ENCODE assay signal across 14 mouse cellular contexts in the genomic region with DNA sequence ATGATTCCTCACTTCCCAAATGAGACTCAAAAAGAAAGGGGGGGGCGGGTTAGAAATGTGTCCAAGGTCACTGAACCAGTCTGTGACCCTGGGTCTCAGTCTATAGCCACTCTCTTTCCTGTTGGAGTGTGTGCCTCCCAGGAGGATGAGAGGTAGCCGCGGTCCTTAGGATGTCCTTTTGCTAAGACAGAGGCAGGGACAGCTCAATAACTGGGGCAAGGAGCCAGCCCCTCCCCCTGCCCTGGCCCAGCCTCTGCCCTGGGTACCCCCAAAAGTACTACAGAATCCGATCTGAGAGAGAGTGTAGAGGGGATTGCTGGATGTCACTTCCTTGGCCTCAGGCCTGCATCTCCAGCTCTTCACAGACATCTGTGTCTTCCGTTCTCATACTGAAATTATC. TPM values are rescaled to one million over a fixed set of nuclear protein-coding genes. Genes with fewer than 3 reads are reported as not detected.
A peak's percentile ranks its signal among the peaks of the same experiment; 100 is the strongest.
DNase-seq lines count a peak whose midpoint lies in the region; ATAC-seq and TF ChIP-seq lines count a peak whose summit lies in the region.
"Had no signal": no experiment of that assay in that cellular context is flagged by ENCODE, and none has a peak within 500 bp of the region (broad histone marks: within the 10 kb centered on the region; RNA-seq: fewer than 3 reads in every experiment).

No protein-coding gene starts in this region.

- H3K9me3 ChIP-seq in hindbrain, embryonic 13.5 days = no peaks in the 10 kb centered on the region
- H3K9me3 ChIP-seq in hindbrain, embryonic 14.5 days (ENCODE audit: control insufficient read depth, low read length) = no peaks in the 10 kb centered on the region
- no peaks in the 10 kb centered on the region for H3K9me3 ChIP-seq in midbrain, postnatal 0 days (ENCODE audit: low read length)
- no peaks in the 10 kb centered on the region for H3K9me3 ChIP-seq in midbrain, embryonic 14.5 days (ENCODE audit: control insufficient read depth, low read length)
- H3K9me3 ChIP-seq: embryonic facial prominence, embryonic 10.5 days; stomach, embryonic 15.5 days had no signal

- no peaks in the 10 kb centered on the region for H3K27me3 ChIP-seq in hindbrain, embryonic 13.5 days
- H3K27me3 ChIP-seq in hindbrain, embryonic 14.5 days (ENCODE audit: control insufficient read depth, insufficient read depth, low read length) = no peaks in the 10 kb centered on the region
- no peaks in the 10 kb centered on the region for H3K27me3 ChIP-seq in midbrain, postnatal 0 days (ENCODE audit: insufficient read depth, low read length)
- no peaks in the 10 kb centered on the region for H3K27me3 ChIP-seq in midbrain, embryonic 14.5 days (ENCODE audit: control insufficient read depth, insufficient read depth, low read length)
- H3K27me3 ChIP-seq: stomach, embryonic 15.5 days had no signal

- intact Hi-C loops in gastrocnemius, adult 2 months (cut with DNase I) = loop anchor here (5.0 kb wide), 2 partner anchors 173 to 273 kb away; no protein-coding TSS in a partner anchor

- H3K36me3 ChIP-seq in hindbrain, embryonic 13.5 days = peaks cover 46% of the 10 kb centered on the region
- peaks cover 38% of the 10 kb centered on the region for H3K36me3 ChIP-seq in hindbrain, embryonic 14.5 days (replicated peaks; ENCODE audit: control insufficient read depth, insufficient read depth)
- peaks cover 12% of the 10 kb centered on the region for H3K36me3 ChIP-seq in midbrain, postnatal 0 days (ENCODE audit: insufficient read depth, low read length)
- H3K36me3 ChIP-seq in midbrain, embryonic 14.5 days (ENCODE audit: control insufficient read depth, insufficient read depth, low read length) = peaks cover 30% of the 10 kb centered on the region

- H3K4me3 ChIP-seq in gastrocnemius, adult 2 months = no peak overlapping the region
- H3K4me3 ChIP-seq in hindbrain, embryonic 13.5 days = no peak overlapping the region
- H3K4me3 ChIP-seq in hindbrain, embryonic 14.5 days (replicated peaks; ENCODE audit: low read length) = no peak overlapping the region
- no peak overlapping the region for H3K4me3 ChIP-seq in midbrain, postnatal 0 days (ENCODE audit: low read depth, low read length)
- H3K4me3 ChIP-seq in midbrain, embryonic 14.5 days (replicated peaks; ENCODE audit: low read depth, low read length) = no peak overlapping the region
- H3K4me3 ChIP-seq: embryonic facial prominence, embryonic 10.5 days; stomach, embryonic 15.5 days had no signal

- no peak overlapping the region for H3K4me2 ChIP-seq in hindbrain, embryonic 13.5 days
- no peak overlapping the region for H3K4me2 ChIP-seq in hindbrain, embryonic 14.5 days (replicated peaks)
- no peak overlapping the region for H3K4me2 ChIP-seq in midbrain, postnatal 0 days (ENCODE audit: low read depth, low read length, poor library complexity, severe bottlenecking)
- no peak overlapping the region for H3K4me2 ChIP-seq in midbrain, embryonic 14.5 days (ENCODE audit: low read length)
- H3K4me2 ChIP-seq: stomach, embryonic 15.5 days had no signal

- no peak for ATAC-seq in hindbrain, embryonic 13.5 days (ENCODE audit: low FRiP score)
- no peak for ATAC-seq in hindbrain, embryonic 14.5 days (ENCODE audit: low FRiP score)
- ATAC-seq in midbrain, postnatal 0 days (ENCODE audit: low FRiP score) = no peak
- ATAC-seq in midbrain, embryonic 14.5 days (ENCODE audit: low FRiP score, low TSS enrichment) = no peak

- H3K9ac ChIP-seq in hindbrain, embryonic 13.5 days = peak overlapping the region; percentile 29
- H3K9ac ChIP-seq in hindbrain, embryonic 14.5 days = no peak overlapping the region
- H3K9ac ChIP-seq in midbrain, postnatal 0 days (replicated peaks; ENCODE audit: low read length, poor library complexity, severe bottlenecking) = peak overlapping the region; percentile 19; the same call in 1 of the 2 replicates
- no peak overlapping the region for H3K9ac ChIP-seq in midbrain, embryonic 14.5 days (replicated peaks; ENCODE audit: low read length)
- H3K9ac ChIP-seq: stomach, embryonic 15.5 days had no signal

- H3K27ac ChIP-seq in gastrocnemius, adult 2 months = peak overlapping the region; percentile 46
- peak overlapping the region; percentile 37; the same call in 1 of the 2 replicates for H3K27ac ChIP-seq in hindbrain, embryonic 13.5 days
- H3K27ac ChIP-seq in hindbrain, embryonic 14.5 days = no peak overlapping the region
- H3K27ac ChIP-seq in midbrain, postnatal 0 days (ENCODE audit: low read depth, low read length) = no peak overlapping the region
- H3K27ac ChIP-seq in midbrain, embryonic 14.5 days (replicated peaks; ENCODE audit: low read depth, low read length) = no peak overlapping the region
- H3K27ac ChIP-seq: embryonic facial prominence, embryonic 10.5 days; macrophage; stomach, embryonic 15.5 days had no signal

- TF ChIP-seq CTCF in gastrocnemius, adult 2 months (IDR thresholded peaks at IDR 0.05) = no peak
- TF ChIP-seq CTCF in midbrain, postnatal 0 days (IDR thresholded peaks at IDR 0.05) = no peak

- WGBS in hindbrain, embryonic 13.5 days = 83% methylated on average over 5 of the region's 5 CpGs
- 72% methylated on average over 5 of the region's 5 CpGs for WGBS in hindbrain, embryonic 14.5 days
- WGBS in midbrain, postnatal 0 days = 81% methylated on average over 5 of the region's 5 CpGs
- WGBS in midbrain, embryonic 14.5 days = 89% methylated on average over 5 of the region's 5 CpGs

- no peak for DNase-seq in gastrocnemius, adult 2 months
- no peak for DNase-seq in gastrocnemius, postnatal 10 days
- DNase-seq in hindbrain, embryonic 14.5 days (ENCODE audit: low spot score) = no peak
- DNase-seq in midbrain, postnatal 0 days (ENCODE audit: low spot score) = no peak
- no peak for DNase-seq in midbrain, embryonic 14.5 days
- no peak for DNase-seq in cerebellum, postnatal 14 days
- DNase-seq: adrenal gland, adult 2 months; B cell, adult 2 months; cerebellum, adult 9-10 months; layer of hippocampus, adult 9-11 months had no signal

- peaks cover 26% of the 10 kb centered on the region for H3K4me1 ChIP-seq in hindbrain, embryonic 13.5 days (replicated peaks)
- H3K4me1 ChIP-seq in hindbrain, embryonic 14.5 days (replicated peaks; ENCODE audit: control insufficient read depth, insufficient read depth, low read length) = peaks cover 10% of the 10 kb centered on the region; the same call in 1 of the 2 replicates
- no peaks in the 10 kb centered on the region for H3K4me1 ChIP-seq in midbrain, postnatal 0 days (ENCODE audit: insufficient read depth, low read length)
- peaks cover 2% of the 10 kb centered on the region; the same call in 1 of the 2 replicates for H3K4me1 ChIP-seq in midbrain, embryonic 14.5 days (ENCODE audit: control insufficient read depth, insufficient read depth, low read length)

RNA-seq across cellular contexts. Expression of gene Tsc22d4, which starts 9.9 kb away (rescaled TPM):
- 10 to 100 TPM; 43.5 to 58.6 TPM for total RNA-seq in gastrocnemius, adult 2 months (2021)
- 100 to 1,000 TPM; 189 to 203 TPM for total RNA-seq in gastrocnemius, postnatal 10 days (2021)
- 61.1 and 62.5 TPM in 2 replicates for polyA plus RNA-seq in hindbrain, embryonic 13.5 days (2015; fragmentation: Nextera tagmentation; extraction: Ambion mirVana)
- polyA plus RNA-seq in hindbrain, embryonic 14.5 days (2014; fragmentation: Nextera tagmentation; extraction: Ambion mirVana) = 67.6 and 72.8 TPM in 2 replicates
- total RNA-seq in midbrain, postnatal 0 days (2014; rRNA removed) = 188 and 320 TPM in 2 replicates
- polyA plus RNA-seq in midbrain, postnatal 0 days (2015; fragmentation: Nextera tagmentation; extraction: Ambion mirVana) = 157 and 179 TPM in 2 replicates
- polyA plus RNA-seq in midbrain, embryonic 14.5 days (2014; fragmentation: Nextera tagmentation; extraction: Ambion mirVana) = 42.1 and 47.0 TPM in 2 replicates

RNA-seq across cellular contexts. Expression of gene Nyap1, which starts 14.0 kb away (rescaled TPM):
- under 1 TPM; 0.05 to 0.45 TPM for total RNA-seq in gastrocnemius, adult 2 months (2021)
- under 1 TPM; 0.45 to 0.75 TPM for total RNA-seq in gastrocnemius, postnatal 10 days (2021)
- polyA plus RNA-seq in hindbrain, embryonic 13.5 days (2015; fragmentation: Nextera tagmentation; extraction: Ambion mirVana) = 32.9 and 34.1 TPM in 2 replicates
- 14.2 and 18.8 TPM in 2 replicates for polyA plus RNA-seq in hindbrain, embryonic 14.5 days (2014; fragmentation: Nextera tagmentation; extraction: Ambion mirVana)
- 230 and 261 TPM in 2 replicates for total RNA-seq in midbrain, postnatal 0 days (2014; rRNA removed)
- 47.0 and 50.1 TPM in 2 replicates for polyA plus RNA-seq in midbrain, postnatal 0 days (2015; fragmentation: Nextera tagmentation; extraction: Ambion mirVana)
- polyA plus RNA-seq in midbrain, embryonic 14.5 days (2014; fragmentation: Nextera tagmentation; extraction: Ambion mirVana) = 16.2 and 28.8 TPM in 2 replicates

RNA-seq across cellular contexts. Expression of gene Ppp1r35, which starts 23.2 kb away (rescaled TPM):
- total RNA-seq in gastrocnemius, adult 2 months (2021) = 1 to 10 TPM; 5.4 to 6.9 TPM
- 10 to 100 TPM in 1 of 2 experiments, 1 to 10 TPM in 1; 9.8 to 13.5 TPM for total RNA-seq in gastrocnemius, postnatal 10 days (2021)
- polyA plus RNA-seq in hindbrain, embryonic 13.5 days (2015; fragmentation: Nextera tagmentation; extraction: Ambion mirVana) = 40.6 and 44.1 TPM in 2 replicates
- polyA plus RNA-seq in hindbrain, embryonic 14.5 days (2014; fragmentation: Nextera tagmentation; extraction: Ambion mirVana) = 51.1 and 58.7 TPM in 2 replicates
- total RNA-seq in midbrain, postnatal 0 days (2014; rRNA removed) = 32.5 and 42.1 TPM in 2 replicates
- 38.8 and 47.8 TPM in 2 replicates for polyA plus RNA-seq in midbrain, postnatal 0 days (2015; fragmentation: Nextera tagmentation; extraction: Ambion mirVana)
- 53.4 and 58.6 TPM in 2 replicates for polyA plus RNA-seq in midbrain, embryonic 14.5 days (2014; fragmentation: Nextera tagmentation; extraction: Ambion mirVana)

RNA-seq across cellular contexts. Expression of gene Mepce, which starts 32.0 kb away (rescaled TPM):
- total RNA-seq in gastrocnemius, adult 2 months (2021) = 10 to 100 TPM; 22.4 to 26.2 TPM
- total RNA-seq in gastrocnemius, postnatal 10 days (2021) = 10 to 100 TPM; 22.4 to 22.8 TPM
- polyA plus RNA-seq in hindbrain, embryonic 13.5 days (2015; fragmentation: Nextera tagmentation; extraction: Ambion mirVana) = 10.7 and 11.1 TPM in 2 replicates
- 11.0 and 11.7 TPM in 2 replicates for polyA plus RNA-seq in hindbrain, embryonic 14.5 days (2014; fragmentation: Nextera tagmentation; extraction: Ambion mirVana)
- total RNA-seq in midbrain, postnatal 0 days (2014; rRNA removed) = 40.8 and 46.0 TPM in 2 replicates
- polyA plus RNA-seq in midbrain, postnatal 0 days (2015; fragmentation: Nextera tagmentation; extraction: Ambion mirVana) = 16.1 and 17.6 TPM in 2 replicates
- 11.3 and 14.4 TPM in 2 replicates for polyA plus RNA-seq in midbrain, embryonic 14.5 days (2014; fragmentation: Nextera tagmentation; extraction: Ambion mirVana)

RNA-seq across cellular contexts. Expression of gene Zcwpw1, which starts 32.2 kb away (rescaled TPM):
- under 1 TPM; 0.20 to 0.39 TPM for total RNA-seq in gastrocnemius, adult 2 months (2021)
- 1 to 10 TPM; 2.0 to 3.1 TPM for total RNA-seq in gastrocnemius, postnatal 10 days (2021)
- polyA plus RNA-seq in hindbrain, embryonic 13.5 days (2015; fragmentation: Nextera tagmentation; extraction: Ambion mirVana) = 10.6 and 12.3 TPM in 2 replicates
- 7.9 and 8.3 TPM in 2 replicates for polyA plus RNA-seq in hindbrain, embryonic 14.5 days (2014; fragmentation: Nextera tagmentation; extraction: Ambion mirVana)
- 5.8 and 7.7 TPM in 2 replicates for total RNA-seq in midbrain, postnatal 0 days (2014; rRNA removed)
- polyA plus RNA-seq in midbrain, postnatal 0 days (2015; fragmentation: Nextera tagmentation; extraction: Ambion mirVana) = 9.0 and 9.4 TPM in 2 replicates
- polyA plus RNA-seq in midbrain, embryonic 14.5 days (2014; fragmentation: Nextera tagmentation; extraction: Ambion mirVana) = 5.6 and 8.2 TPM in 2 replicates

Comparison
In these comparisons a context has a peak if more than half of its experiments do, and no peak if none do; other contexts are left out.
1. H3K27ac ChIP-seq: peak in gastrocnemius, adult 2 months (single experiment) and hindbrain, embryonic 13.5 days (single experiment); none in hindbrain, embryonic 14.5 days (single experiment), midbrain, postnatal 0 days (single experiment) and midbrain, embryonic 14.5 days (single experiment).
2. H3K9ac ChIP-seq: peak in hindbrain, embryonic 13.5 days (single experiment) and midbrain, postnatal 0 days (single experiment); none in hindbrain, embryonic 14.5 days (single experiment) and midbrain, embryonic 14.5 days (single experiment).